26 mouse cellular contexts compared by ENCODE assay signal in genomic region chr7:45591880-45592279, GRCm38 (mm10). TPM values are rescaled to one million over a fixed set of nuclear protein-coding genes. Genes with fewer than 3 reads are reported as not detected.
DNase-seq lines count a peak whose midpoint lies in the region; ATAC-seq lines count a peak whose summit lies in the region.
"Had no signal": no experiment of that assay in that cellular context is flagged by ENCODE, and none has a peak within 500 bp of the region (broad histone marks: within the 10 kb centered on the region; RNA-seq: fewer than 3 reads in every experiment).

No protein-coding gene starts in this region.

- peaks cover 12% of the 10 kb centered on the region for H3K36me3 ChIP-seq in heart, embryonic 12.5 days
- H3K36me3 ChIP-seq in midbrain, embryonic 14.5 days (ENCODE audit: control insufficient read depth, insufficient read depth, low read length), result no peaks in the 10 kb centered on the region
- H3K36me3 ChIP-seq: lung, embryonic 15.5 days had no signal

- no peak overlapping the region for H3K4me2 ChIP-seq in heart, embryonic 12.5 days
- no peak overlapping the region for H3K4me2 ChIP-seq in midbrain, embryonic 14.5 days (ENCODE audit: low read length)
- H3K4me2 ChIP-seq: embryonic facial prominence, embryonic 15.5 days; heart, embryonic 15.5 days; lung, embryonic 15.5 days had no signal

- H3K27ac ChIP-seq in heart, embryonic 12.5 days (ENCODE audit: poor library complexity, severe bottlenecking), result no peak overlapping the region
- no peak overlapping the region for H3K27ac ChIP-seq in midbrain, embryonic 14.5 days (replicated peaks; ENCODE audit: low read depth, low read length)
- H3K27ac ChIP-seq: embryonic facial prominence, embryonic 15.5 days; heart, adult 2 months; heart, embryonic 15.5 days; hindbrain, postnatal 0 days; layer of hippocampus, adult 2 months; liver, embryonic 14.5 days; lung, embryonic 15.5 days; stomach, postnatal 0 days had no signal

- peaks cover 21% of the 10 kb centered on the region for H3K4me1 ChIP-seq in heart, embryonic 12.5 days (replicated peaks)
- no peaks in the 10 kb centered on the region for H3K4me1 ChIP-seq in midbrain, embryonic 14.5 days (ENCODE audit: control insufficient read depth, insufficient read depth, low read length)

- 75% methylated on average over 7 of the region's 7 CpGs for WGBS in heart, embryonic 12.5 days
- WGBS in midbrain, embryonic 14.5 days, result 75% methylated on average over 7 of the region's 7 CpGs

- H3K4me3 ChIP-seq in heart, embryonic 12.5 days, result no peak overlapping the region
- no peak overlapping the region for H3K4me3 ChIP-seq in midbrain, embryonic 14.5 days (replicated peaks; ENCODE audit: low read depth, low read length)
- H3K4me3 ChIP-seq: embryonic facial prominence, embryonic 15.5 days; heart, adult 2 months; heart, embryonic 15.5 days; layer of hippocampus, adult 2 months; lung, embryonic 15.5 days; megakaryocyte, embryonic 14.5 days had no signal

- H3K9ac ChIP-seq in heart, embryonic 12.5 days, result no peak overlapping the region
- H3K9ac ChIP-seq in midbrain, embryonic 14.5 days (replicated peaks; ENCODE audit: low read length), result no peak overlapping the region
- H3K9ac ChIP-seq: embryonic facial prominence, embryonic 15.5 days; heart, embryonic 15.5 days; liver, embryonic 14.5 days; lung, embryonic 15.5 days had no signal

- peak; percentile 64 to 75 for DNase-seq in B cell, adult 2 months
- DNase-seq in CD4-positive, CD25-positive, alpha-beta regulatory T cell, adult 2 months (ENCODE audit: low read depth, low spot score), result peak; percentile 63
- no peak for DNase-seq in midbrain, embryonic 14.5 days
- DNase-seq: adrenal gland, postnatal 14 days; cerebellum, adult 11-12 months; cerebellum, postnatal 36 days; heart, adult 2 months; kidney, adult 18-20 months; kidney, postnatal 10 days had no signal

- peak; percentile 13 for ATAC-seq in granulocyte monocyte progenitor cell, adult 5-6 weeks (replicated peaks; ENCODE audit: poor library complexity, severe bottlenecking)
- 0 out of 2 replicates have a peak, but pooled peaks have one; percentile 7 for ATAC-seq in neutrophil, adult 5-6 weeks (ENCODE audit: extremely low read depth, insufficient number of reproducible peaks, low FRiP score, poor library complexity, severe bottlenecking)
- no peak for ATAC-seq in heart, embryonic 12.5 days (ENCODE audit: insufficient number of reproducible peaks, low FRiP score)
- no peak for ATAC-seq in midbrain, embryonic 14.5 days (ENCODE audit: low FRiP score, low TSS enrichment)
- ATAC-seq in megakaryocyte progenitor cell, adult 5-6 weeks (replicated peaks; ENCODE audit: poor library complexity), result no peak
- ATAC-seq: hindbrain, postnatal 0 days; midbrain, embryonic 16.5 days had no signal

- H3K27me3 ChIP-seq in heart, embryonic 12.5 days (replicated peaks), result no peaks in the 10 kb centered on the region
- no peaks in the 10 kb centered on the region for H3K27me3 ChIP-seq in midbrain, embryonic 14.5 days (ENCODE audit: control insufficient read depth, insufficient read depth, low read length)
- H3K27me3 ChIP-seq: embryonic facial prominence, embryonic 15.5 days; heart, embryonic 15.5 days; lung, embryonic 15.5 days had no signal

- H3K9me3 ChIP-seq in heart, embryonic 12.5 days (replicated peaks), result no peaks in the 10 kb centered on the region
- H3K9me3 ChIP-seq in midbrain, embryonic 14.5 days (ENCODE audit: control insufficient read depth, low read length), result no peaks in the 10 kb centered on the region
- H3K9me3 ChIP-seq: embryonic facial prominence, embryonic 15.5 days; heart, embryonic 15.5 days; lung, embryonic 15.5 days; megakaryocyte, embryonic 14.5 days had no signal

RNA-seq across cellular contexts. Expression of gene Bcat2, which starts 21.9 kb away (rescaled TPM):
- 69.1 and 81.6 TPM in 2 replicates for total RNA-seq in granulocyte monocyte progenitor cell, adult 5-6 weeks (2014; fragmentation: Nextera tagmentation)
- total RNA-seq in granulocyte monocyte progenitor cell, adult 5-6 weeks (2017), result 38.9 and 42.7 TPM in 2 replicates
- 14.9 and 17.3 TPM in 2 replicates for total RNA-seq in neutrophil, adult 5-6 weeks (2017)
- 64.7 and 66.6 TPM in 2 replicates for polyA plus RNA-seq in heart, embryonic 12.5 days (2016; fragmentation: Nextera tagmentation; extraction: Ambion mirVana)
- polyA plus RNA-seq in midbrain, embryonic 14.5 days (2014; fragmentation: Nextera tagmentation; extraction: Ambion mirVana), result 14.9 and 16.9 TPM in 2 replicates
- 43.5 and 55.9 TPM in 2 replicates for total RNA-seq in megakaryocyte progenitor cell, adult 5-6 weeks (2015)
- total RNA-seq in megakaryocyte progenitor cell, adult 5-6 weeks (2017), result 37.0 and 44.0 TPM in 2 replicates

RNA-seq across cellular contexts. Expression of gene Fgf21, which starts 23.4 kb away (rescaled TPM):
- not detected in 2 replicates for total RNA-seq in granulocyte monocyte progenitor cell, adult 5-6 weeks (2014; fragmentation: Nextera tagmentation)
- total RNA-seq in granulocyte monocyte progenitor cell, adult 5-6 weeks (2017), result not detected in 2 replicates
- total RNA-seq in neutrophil, adult 5-6 weeks (2017), result not detected in 2 replicates
- polyA plus RNA-seq in heart, embryonic 12.5 days (2016; fragmentation: Nextera tagmentation; extraction: Ambion mirVana), result not detected in 2 replicates
- polyA plus RNA-seq in midbrain, embryonic 14.5 days (2014; fragmentation: Nextera tagmentation; extraction: Ambion mirVana), result not detected in 2 replicates
- total RNA-seq in megakaryocyte progenitor cell, adult 5-6 weeks (2015), result not detected in 2 replicates
- not detected in 2 replicates for total RNA-seq in megakaryocyte progenitor cell, adult 5-6 weeks (2017)
- total RNA-seq: gastrocnemius, adult 8-10 months; heart, adult 2 months; hematopoietic stem cell, adult 5-6 weeks; hindbrain, postnatal 0 days; layer of hippocampus, adult 2 months; left cerebral cortex, postnatal 25 days had no signal
- polyA plus RNA-seq: heart, adult 2 months; hindbrain, postnatal 0 days; liver, embryonic 14.5 days; midbrain, embryonic 16.5 days; neural tube, embryonic 11.5 days had no signal

RNA-seq across cellular contexts. Expression of gene Fut1, which starts 25.2 kb away (rescaled TPM):
- not detected in 2 replicates for total RNA-seq in granulocyte monocyte progenitor cell, adult 5-6 weeks (2014; fragmentation: Nextera tagmentation)
- total RNA-seq in granulocyte monocyte progenitor cell, adult 5-6 weeks (2017), result not detected in 2 replicates
- not detected in 2 replicates for total RNA-seq in neutrophil, adult 5-6 weeks (2017)
- polyA plus RNA-seq in heart, embryonic 12.5 days (2016; fragmentation: Nextera tagmentation; extraction: Ambion mirVana), result not detected in 2 replicates
- not detected in 2 replicates for polyA plus RNA-seq in midbrain, embryonic 14.5 days (2014; fragmentation: Nextera tagmentation; extraction: Ambion mirVana)
- not detected in 2 replicates for total RNA-seq in megakaryocyte progenitor cell, adult 5-6 weeks (2015)
- total RNA-seq in megakaryocyte progenitor cell, adult 5-6 weeks (2017), result not detected in 2 replicates
- total RNA-seq: gastrocnemius, adult 8-10 months; heart, adult 2 months; hindbrain, postnatal 0 days; layer of hippocampus, adult 2 months had no signal
- polyA plus RNA-seq: hindbrain, postnatal 0 days; liver, embryonic 14.5 days; midbrain, embryonic 16.5 days; neural tube, embryonic 11.5 days had no signal

RNA-seq across cellular contexts. Expression of gene Izumo1, which starts 29.7 kb away (rescaled TPM):
- not detected in 2 replicates for total RNA-seq in granulocyte monocyte progenitor cell, adult 5-6 weeks (2014; fragmentation: Nextera tagmentation)
- 0.34 TPM in 1 of 2 replicates, not detected in the other for total RNA-seq in granulocyte monocyte progenitor cell, adult 5-6 weeks (2017)
- not detected in 2 replicates for total RNA-seq in neutrophil, adult 5-6 weeks (2017)
- polyA plus RNA-seq in heart, embryonic 12.5 days (2016; fragmentation: Nextera tagmentation; extraction: Ambion mirVana), result 0.35 and 0.65 TPM in 2 replicates
- not detected in 2 replicates for polyA plus RNA-seq in midbrain, embryonic 14.5 days (2014; fragmentation: Nextera tagmentation; extraction: Ambion mirVana)
- total RNA-seq in megakaryocyte progenitor cell, adult 5-6 weeks (2015), result 0.32 TPM in 1 of 2 replicates, not detected in the other
- total RNA-seq in megakaryocyte progenitor cell, adult 5-6 weeks (2017), result 0.24 TPM in 1 of 2 replicates, not detected in the other
- total RNA-seq: gastrocnemius, adult 8-10 months; hematopoietic stem cell, adult 5-6 weeks; layer of hippocampus, adult 2 months; left cerebral cortex, postnatal 25 days had no signal
- polyA plus RNA-seq: midbrain, embryonic 16.5 days; neural tube, embryonic 11.5 days had no signal

RNA-seq across cellular contexts. Expression of gene Rasip1, which starts 35.4 kb away (rescaled TPM):
- 0.15 TPM in 1 of 2 replicates, not detected in the other for total RNA-seq in granulocyte monocyte progenitor cell, adult 5-6 weeks (2014; fragmentation: Nextera tagmentation)
- 0.93 TPM in 1 of 2 replicates, not detected in the other for total RNA-seq in granulocyte monocyte progenitor cell, adult 5-6 weeks (2017)
- 2.4 and 2.8 TPM in 2 replicates for total RNA-seq in neutrophil, adult 5-6 weeks (2017)
- polyA plus RNA-seq in heart, embryonic 12.5 days (2016; fragmentation: Nextera tagmentation; extraction: Ambion mirVana), result 36.1 and 38.1 TPM in 2 replicates
- 12.3 and 14.9 TPM in 2 replicates for polyA plus RNA-seq in midbrain, embryonic 14.5 days (2014; fragmentation: Nextera tagmentation; extraction: Ambion mirVana)
- total RNA-seq in megakaryocyte progenitor cell, adult 5-6 weeks (2015), result 0.10 TPM in 1 of 2 replicates, not detected in the other
- total RNA-seq in megakaryocyte progenitor cell, adult 5-6 weeks (2017), result 0.08 TPM in 1 of 2 replicates, not detected in the other
- total RNA-seq: hematopoietic stem cell, adult 5-6 weeks had no signal

Comparison
In these comparisons a context has a peak if more than half of its experiments do, and no peak if none do; other contexts are left out.
1. ATAC-seq: peak in granulocyte monocyte progenitor cell, adult 5-6 weeks (single experiment) and neutrophil, adult 5-6 weeks (single experiment); none in heart, embryonic 12.5 days (single experiment), midbrain, embryonic 14.5 days (single experiment) and megakaryocyte progenitor cell, adult 5-6 weeks (single experiment).